Mouse (Mus musculus): Measurements from ENCODE around the gene Olfr78. TPM values are rescaled to one million over a fixed set of nuclear protein-coding genes. Genes with fewer than 3 reads are reported as not detected.

The Olfr78 gene
- polyA plus RNA-seq, 1 experiment from 2014 or later = not detected

Other genes starting within 250 kb of the Olfr78 start
- gene Olfr547, start 224.7 kb downstream of the Olfr78 start, polyA plus RNA-seq (2016; fragmentation: Nextera tagmentation; extraction: Ambion mirVana) = not detected in 2 replicates
- gene Olfr548-ps1, start 218.6 kb downstream of the Olfr78 start, polyA plus RNA-seq (2016; fragmentation: Nextera tagmentation; extraction: Ambion mirVana) = not detected in 2 replicates
- gene Olfr549, start 209.6 kb downstream of the Olfr78 start, polyA plus RNA-seq (2016; fragmentation: Nextera tagmentation; extraction: Ambion mirVana) = not detected in 2 replicates
- gene Trim21, start 194.0 kb downstream of the Olfr78 start, polyA plus RNA-seq (2016; fragmentation: Nextera tagmentation; extraction: Ambion mirVana) = 0.26 and 0.94 TPM in 2 replicates
- gene Olfr550, start 188.0 kb downstream of the Olfr78 start, polyA plus RNA-seq (2016; fragmentation: Nextera tagmentation; extraction: Ambion mirVana) = not detected in 2 replicates
- not detected in 2 replicates for gene Olfr551, start 167.6 kb downstream of the Olfr78 start, polyA plus RNA-seq (2016; fragmentation: Nextera tagmentation; extraction: Ambion mirVana)
- not detected in 2 replicates for gene Olfr552, start 161.7 kb downstream of the Olfr78 start, polyA plus RNA-seq (2016; fragmentation: Nextera tagmentation; extraction: Ambion mirVana)
- not detected in 2 replicates for gene Olfr553, start 141.3 kb downstream of the Olfr78 start, polyA plus RNA-seq (2016; fragmentation: Nextera tagmentation; extraction: Ambion mirVana)
- not detected in 2 replicates for gene Olfr554, start 121.0 kb downstream of the Olfr78 start, polyA plus RNA-seq (2016; fragmentation: Nextera tagmentation; extraction: Ambion mirVana)
- not detected in 2 replicates for gene Olfr555, start 100.6 kb downstream of the Olfr78 start, polyA plus RNA-seq (2016; fragmentation: Nextera tagmentation; extraction: Ambion mirVana)
- not detected in 2 replicates for gene Olfr556, start 94.6 kb downstream of the Olfr78 start, polyA plus RNA-seq (2016; fragmentation: Nextera tagmentation; extraction: Ambion mirVana)
- gene Trim68, start 72.1 kb downstream of the Olfr78 start, polyA plus RNA-seq (2016; fragmentation: Nextera tagmentation; extraction: Ambion mirVana) = 9.5 and 9.6 TPM in 2 replicates
- not detected in 2 replicates for gene Olfr557, start 63.6 kb downstream of the Olfr78 start, polyA plus RNA-seq (2016; fragmentation: Nextera tagmentation; extraction: Ambion mirVana)
- gene Olfr558, start 57.3 kb downstream of the Olfr78 start, polyA plus RNA-seq (2016; fragmentation: Nextera tagmentation; extraction: Ambion mirVana) = not detected in 2 replicates
- not detected in 2 replicates for gene Olfr33, start 40.4 kb downstream of the Olfr78 start, polyA plus RNA-seq (2016; fragmentation: Nextera tagmentation; extraction: Ambion mirVana)
- not detected in 2 replicates for gene Olfr559, start 32.0 kb downstream of the Olfr78 start, polyA plus RNA-seq (2016; fragmentation: Nextera tagmentation; extraction: Ambion mirVana)
- not detected in 2 replicates for gene Olfr560, start 105 bp downstream of the Olfr78 start, polyA plus RNA-seq (2016; fragmentation: Nextera tagmentation; extraction: Ambion mirVana)
- not detected in 2 replicates for gene Olfr561, start 11.8 kb upstream of the Olfr78 start, polyA plus RNA-seq (2016; fragmentation: Nextera tagmentation; extraction: Ambion mirVana)
- gene Olfr564, start 44.0 kb upstream of the Olfr78 start, polyA plus RNA-seq (2016; fragmentation: Nextera tagmentation; extraction: Ambion mirVana) = not detected in 2 replicates
- gene Olfr566, start 99.3 kb upstream of the Olfr78 start, polyA plus RNA-seq (2016; fragmentation: Nextera tagmentation; extraction: Ambion mirVana) = not detected in 2 replicates
- not detected in 2 replicates for gene Olfr568, start 117.7 kb upstream of the Olfr78 start, polyA plus RNA-seq (2016; fragmentation: Nextera tagmentation; extraction: Ambion mirVana)
- not detected in 2 replicates for gene Olfr569, start 131.4 kb upstream of the Olfr78 start, polyA plus RNA-seq (2016; fragmentation: Nextera tagmentation; extraction: Ambion mirVana)
- not detected in 2 replicates for gene Olfr570, start 135.1 kb upstream of the Olfr78 start, polyA plus RNA-seq (2016; fragmentation: Nextera tagmentation; extraction: Ambion mirVana)
- not detected in 2 replicates for gene Olfr571, start 158.1 kb upstream of the Olfr78 start, polyA plus RNA-seq (2016; fragmentation: Nextera tagmentation; extraction: Ambion mirVana)
- gene Olfr572, start 164.9 kb upstream of the Olfr78 start, polyA plus RNA-seq (2016; fragmentation: Nextera tagmentation; extraction: Ambion mirVana) = not detected in 2 replicates
- not detected in 2 replicates for gene Olfr573-ps1, start 183.1 kb upstream of the Olfr78 start, polyA plus RNA-seq (2016; fragmentation: Nextera tagmentation; extraction: Ambion mirVana)
- gene Olfr574, start 189.0 kb upstream of the Olfr78 start, polyA plus RNA-seq (2016; fragmentation: Nextera tagmentation; extraction: Ambion mirVana) = not detected in 2 replicates
- not detected in 2 replicates for gene Olfr575, start 199.3 kb upstream of the Olfr78 start, polyA plus RNA-seq (2016; fragmentation: Nextera tagmentation; extraction: Ambion mirVana)
- gene Olfr576, start 203.2 kb upstream of the Olfr78 start, polyA plus RNA-seq (2016; fragmentation: Nextera tagmentation; extraction: Ambion mirVana) = not detected in 2 replicates
- gene Olfr577, start 216.5 kb upstream of the Olfr78 start, polyA plus RNA-seq (2016; fragmentation: Nextera tagmentation; extraction: Ambion mirVana) = not detected in 2 replicates
- not detected in 2 replicates for gene Olfr578, start 229.9 kb upstream of the Olfr78 start, polyA plus RNA-seq (2016; fragmentation: Nextera tagmentation; extraction: Ambion mirVana)